Mouse (Mus musculus): Measurements from ENCODE around the gene Fntb. TPM values are rescaled to one million over a fixed set of nuclear protein-coding genes. Genes with fewer than 3 reads are reported as not detected.
"Not testable (repeated sequence)": the region's sequence is repeated elsewhere in the genome, so short reads cannot be mapped to it uniquely, and the experiment has no call there.

Fntb gene
- total RNA-seq, 2 experiments from 2014 or later, result 8.8 to 17.4 TPM

DNA sequence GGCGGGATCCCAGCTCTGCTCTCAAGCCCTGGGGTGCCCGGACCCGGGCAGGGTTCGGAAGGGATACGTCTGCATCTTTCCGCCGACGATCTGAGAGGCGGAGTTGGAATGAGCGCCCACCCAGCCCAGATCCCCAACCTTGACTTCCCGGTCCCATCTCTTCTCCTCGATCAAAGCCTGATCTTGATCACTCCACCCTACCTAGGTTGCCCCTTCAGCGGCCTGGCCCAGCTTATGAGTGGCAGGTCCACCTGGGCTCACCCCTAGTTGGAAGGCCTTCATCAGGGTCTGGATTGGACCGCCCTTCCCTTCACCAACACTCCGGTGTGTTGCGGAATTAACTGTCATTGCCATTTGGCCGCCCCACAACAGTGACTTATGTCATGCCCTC, 57.3 kb downstream of the Fntb start, which contains the start of gene Rab15:
Gene Rab15 (minus strand): TSS at position 258 of the 391 bp plus-strand sequence.
- ATAC-seq (replicated peaks; ENCODE audit: poor library complexity, severe bottlenecking), result no peak

DNA sequence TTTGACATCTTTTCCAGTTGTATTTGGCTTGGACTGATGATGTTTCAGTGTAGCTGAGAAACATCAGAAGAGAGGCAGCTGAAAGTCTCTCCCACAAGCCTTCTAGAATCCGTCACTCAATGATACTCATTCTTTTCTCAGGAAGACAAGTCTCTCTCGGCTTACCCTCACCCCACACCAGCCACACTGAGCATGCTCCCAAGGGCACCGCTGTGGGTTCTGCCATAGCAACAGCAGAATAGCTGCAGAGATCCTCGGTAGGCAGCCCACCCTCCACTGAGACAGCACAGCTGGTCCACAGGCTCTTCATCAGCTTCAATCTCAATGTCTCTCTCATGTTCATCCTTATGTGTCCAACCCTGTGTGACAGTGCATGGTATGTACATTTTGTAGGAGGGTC, 59.9 kb downstream of the Fntb start:
- ATAC-seq (replicated peaks; ENCODE audit: poor library complexity, severe bottlenecking), result no peak

DNA sequence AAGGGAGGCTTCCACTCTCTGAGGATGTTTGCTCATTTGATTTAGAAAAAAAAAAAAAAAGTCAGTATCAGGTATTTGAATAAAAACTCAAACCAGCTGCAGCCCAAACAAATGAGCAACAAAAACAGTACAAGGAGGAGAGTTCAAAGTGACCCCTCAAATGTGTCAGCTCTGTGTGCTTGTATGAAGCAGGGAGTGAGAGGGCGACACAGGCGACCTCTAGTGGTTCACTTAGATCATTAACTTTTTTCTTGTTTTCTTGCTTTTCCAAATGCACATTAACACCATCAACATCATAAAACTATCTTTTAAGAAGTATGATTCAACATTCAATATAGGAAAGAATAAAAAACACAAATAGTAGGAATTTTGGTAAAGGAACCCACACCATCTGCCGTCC, 67.3 kb downstream of the Fntb start:
- ATAC-seq (replicated peaks; ENCODE audit: poor library complexity, severe bottlenecking), result no peak

DNA sequence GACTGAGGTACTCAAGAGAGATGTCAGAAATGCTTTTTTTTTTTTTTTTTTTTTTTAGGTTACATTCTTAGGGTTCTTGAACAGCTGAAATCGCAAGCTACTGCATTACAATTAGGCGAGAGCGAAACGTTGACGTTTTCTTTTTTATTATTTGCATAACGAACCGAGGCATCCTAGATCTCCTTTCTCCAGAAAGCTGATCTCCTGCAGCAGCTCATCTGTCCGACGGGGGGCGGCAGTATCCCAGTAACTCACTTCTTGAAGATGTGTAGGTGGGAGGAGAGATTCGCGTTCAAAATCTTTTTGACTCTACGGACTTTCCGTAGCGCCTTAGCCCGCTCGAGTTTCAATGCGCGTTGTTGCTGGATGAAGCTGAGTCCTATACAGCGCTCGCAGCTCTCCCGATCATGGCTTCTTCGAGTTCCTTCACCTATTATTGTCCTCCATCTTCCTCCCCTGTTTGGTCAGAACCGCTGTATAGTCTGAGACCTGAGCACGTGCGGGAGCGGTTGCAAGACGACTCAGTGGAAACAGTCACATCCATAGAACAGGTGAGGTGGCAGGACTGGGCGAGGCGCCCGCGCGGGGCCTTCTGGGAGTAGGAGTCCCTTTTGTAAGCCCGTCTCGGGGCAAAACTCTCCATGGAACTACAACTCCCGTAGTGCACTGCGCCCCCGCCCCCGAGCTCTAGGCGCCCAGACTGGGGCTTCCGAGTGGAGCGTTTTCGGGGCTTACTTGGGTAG, 71.9 kb downstream of the Fntb start:
- ATAC-seq (replicated peaks; ENCODE audit: poor library complexity, severe bottlenecking), result peak; percentile 95

DNA sequence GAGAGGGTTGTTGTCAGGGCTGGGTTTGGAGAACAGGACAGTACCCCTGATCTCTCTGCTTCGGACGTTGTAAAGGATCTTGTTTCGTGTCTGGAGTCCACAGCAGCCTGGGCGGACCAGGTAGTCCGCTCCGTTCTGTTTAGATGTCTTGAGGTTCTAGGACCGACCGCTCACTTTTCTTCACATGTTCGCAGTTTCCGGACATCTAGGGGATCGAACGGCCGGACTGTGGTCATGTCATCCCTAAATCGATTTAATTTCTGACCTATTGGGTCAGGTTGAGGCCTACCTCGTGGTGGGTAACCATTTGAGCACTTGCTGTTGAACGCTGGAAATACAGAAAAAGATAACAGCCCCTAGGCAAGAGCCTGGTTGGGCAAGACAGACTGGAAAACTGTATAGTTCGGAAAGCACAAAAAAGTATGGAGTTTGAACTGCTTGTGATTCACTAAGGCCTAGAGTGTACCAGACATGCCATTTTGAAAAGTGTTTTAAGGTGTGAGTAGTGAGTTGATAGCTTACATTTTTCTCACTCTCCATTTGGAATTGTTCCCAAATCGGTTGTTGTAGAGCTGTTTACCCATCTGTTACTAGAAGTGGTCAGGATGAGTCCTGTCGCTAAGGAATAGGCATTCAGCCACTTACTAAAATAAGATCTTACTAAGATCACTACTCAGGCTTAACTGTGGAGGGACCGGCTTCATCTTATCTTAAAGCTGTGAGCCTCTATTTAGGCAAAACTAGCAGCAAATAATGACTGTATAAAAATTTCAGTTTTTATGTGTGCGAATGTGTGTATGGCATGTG, 72.7 kb downstream of the Fntb start:
- no peak; the same call in 1 of the 2 replicates for ATAC-seq (replicated peaks; ENCODE audit: poor library complexity, severe bottlenecking)

DNA sequence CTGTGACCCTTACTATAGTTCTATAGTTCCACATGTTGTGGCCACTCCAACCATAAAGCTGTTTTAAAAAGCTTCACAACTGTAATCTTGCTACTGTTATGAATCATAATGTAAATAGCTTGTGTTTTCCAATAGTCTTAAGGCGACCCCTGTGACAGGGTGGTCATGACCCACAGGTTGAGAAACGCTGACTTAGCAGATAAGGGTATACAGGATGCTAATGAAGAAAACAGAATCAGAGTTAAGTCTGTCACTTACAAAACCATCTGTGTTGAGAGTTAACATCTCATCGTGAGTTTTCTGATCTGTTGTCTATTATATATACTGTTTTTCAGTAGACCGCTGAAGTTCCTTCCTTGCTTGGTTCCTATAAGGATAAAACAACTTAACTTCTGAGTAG, 73.9 kb downstream of the Fntb start:
- no peak for ATAC-seq (replicated peaks; ENCODE audit: poor library complexity, severe bottlenecking)

DNA sequence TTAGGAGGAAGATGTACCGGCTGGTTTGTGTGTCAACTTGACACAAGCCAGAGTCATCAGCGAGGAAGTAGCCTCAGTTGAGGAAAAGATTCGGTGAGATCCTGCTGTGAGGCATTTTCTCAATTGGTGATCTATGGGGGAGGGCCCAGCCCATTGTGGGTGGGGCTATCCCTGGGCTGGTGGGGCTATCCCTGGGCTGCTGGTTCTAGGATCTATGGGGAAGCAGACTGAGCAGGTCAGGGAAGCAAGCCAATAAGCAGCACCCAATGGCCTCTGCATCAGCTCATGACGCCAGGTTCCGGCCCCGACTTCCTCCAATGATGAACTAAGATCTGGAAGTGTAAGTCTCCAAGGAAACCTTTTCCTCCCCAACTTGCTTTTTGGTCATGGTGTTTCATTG, 74.7 kb downstream of the Fntb start:
- no peak for ATAC-seq (replicated peaks; ENCODE audit: poor library complexity, severe bottlenecking)

DNA sequence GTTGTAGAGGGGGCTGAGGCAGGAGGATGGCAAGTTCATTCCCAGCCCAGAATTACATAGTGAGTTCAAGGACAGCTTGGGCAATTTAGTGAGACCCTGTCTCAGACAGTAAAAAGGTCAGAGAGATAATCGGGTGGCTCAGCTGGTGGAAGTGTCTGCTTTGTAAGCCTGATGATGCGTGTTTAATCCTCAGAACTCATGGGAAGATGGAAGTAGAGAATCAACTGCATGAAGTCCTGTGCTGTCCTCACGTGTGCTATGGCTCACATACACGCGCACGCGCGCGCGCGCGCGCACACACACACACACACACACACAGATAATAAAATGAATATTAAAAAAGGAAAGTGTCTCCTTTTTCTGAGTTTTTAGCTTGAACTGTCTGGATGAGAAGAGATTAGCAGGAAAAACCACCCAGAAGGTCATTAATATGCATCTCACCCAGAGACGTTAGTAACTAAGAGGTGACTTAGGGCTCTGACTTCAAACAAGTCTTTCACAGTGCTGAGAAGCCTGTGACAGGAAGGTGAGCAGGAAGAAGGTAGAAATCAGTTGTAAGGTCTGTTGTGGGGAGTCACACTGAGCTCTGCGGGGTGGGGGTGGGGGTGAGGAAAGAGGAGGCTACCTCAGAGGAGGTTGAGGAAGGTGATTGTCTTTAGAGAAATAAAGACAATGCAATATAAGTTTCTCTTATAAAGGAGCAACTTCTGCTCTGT, 79.1 kb downstream of the Fntb start:
- ATAC-seq (replicated peaks; ENCODE audit: poor library complexity, severe bottlenecking), result no peak

DNA sequence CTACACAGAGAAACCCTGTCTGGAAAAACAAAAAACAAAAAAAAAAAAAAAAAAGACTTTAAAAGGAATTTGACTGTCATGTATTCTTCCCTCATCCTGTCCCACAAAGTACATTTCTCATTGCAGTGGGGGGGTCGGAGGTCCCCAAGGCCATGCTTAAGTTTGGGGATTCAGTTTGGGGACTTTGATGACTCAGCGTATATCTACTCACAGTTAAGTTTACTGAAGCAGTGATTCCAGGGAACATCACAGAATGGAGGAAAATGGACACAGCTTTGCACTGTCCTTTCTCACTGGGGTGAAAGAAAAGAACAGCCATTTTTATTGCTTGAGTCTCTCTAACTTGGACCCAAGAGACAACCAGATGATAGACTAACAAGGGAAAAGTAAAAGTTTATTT, 87.0 kb downstream of the Fntb start:
- ATAC-seq (replicated peaks; ENCODE audit: poor library complexity, severe bottlenecking), result no peak

DNA sequence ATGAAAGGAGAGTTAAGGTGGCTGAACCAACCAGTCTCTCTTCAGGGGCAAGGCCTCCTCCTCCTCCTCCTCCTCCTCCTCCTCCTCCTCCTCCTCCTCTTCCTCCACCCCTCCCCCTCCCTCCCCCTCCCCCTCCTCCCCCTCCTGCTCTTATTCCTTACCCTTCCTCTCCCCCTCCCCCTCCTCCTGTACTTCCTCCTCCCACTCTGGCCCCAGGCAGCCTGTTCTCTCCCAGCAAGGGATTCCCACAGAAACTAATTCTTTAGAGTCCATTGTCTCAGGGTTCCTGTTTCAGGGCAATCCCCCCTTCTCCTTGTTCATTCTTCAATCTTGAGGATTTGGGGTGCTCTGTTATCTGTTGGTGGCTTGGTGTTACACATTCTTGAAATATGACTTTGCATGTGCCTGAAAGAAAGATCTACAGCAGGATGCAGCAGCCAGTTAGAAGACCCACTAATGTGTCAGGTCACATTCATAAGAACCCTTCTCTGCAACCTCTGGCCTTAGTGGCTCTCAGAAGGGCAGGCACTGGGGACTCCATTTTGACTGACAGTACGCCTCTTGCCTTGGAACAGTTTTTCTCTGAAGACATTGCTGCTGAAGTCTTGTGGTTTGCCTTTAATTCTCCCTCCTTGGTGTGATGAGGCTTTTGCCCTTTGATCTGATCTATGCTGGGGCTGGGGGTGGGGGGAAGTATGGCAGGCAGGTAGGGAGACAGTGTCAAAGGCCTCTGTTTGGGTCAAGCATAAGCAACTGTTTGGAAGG, 88.2 kb downstream of the Fntb start:
- ATAC-seq (replicated peaks; ENCODE audit: poor library complexity, severe bottlenecking), result 0 out of 2 replicates have a peak, but pooled peaks have one; percentile 9

DNA sequence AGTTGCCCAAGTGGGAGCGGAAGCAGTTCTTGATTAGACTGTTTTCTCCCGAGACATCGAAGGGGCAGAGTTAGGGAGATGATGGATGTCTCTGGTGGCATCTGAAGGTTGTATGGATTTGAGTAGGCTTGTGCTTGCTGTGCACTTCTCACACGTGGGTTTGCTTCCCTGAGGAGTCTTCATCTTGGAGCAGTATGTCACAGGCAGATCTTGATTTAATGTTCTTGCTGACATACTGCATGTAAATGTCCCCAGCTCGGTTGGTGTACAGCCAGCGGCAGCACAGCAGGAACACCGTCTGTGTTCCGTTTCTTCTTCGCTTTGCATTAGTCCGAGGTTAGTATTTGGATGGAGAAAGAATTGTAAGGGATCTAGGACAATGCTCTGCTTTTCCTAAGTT, 91.7 kb downstream of the Fntb start:
- no peak for ATAC-seq (replicated peaks; ENCODE audit: poor library complexity, severe bottlenecking)

DNA sequence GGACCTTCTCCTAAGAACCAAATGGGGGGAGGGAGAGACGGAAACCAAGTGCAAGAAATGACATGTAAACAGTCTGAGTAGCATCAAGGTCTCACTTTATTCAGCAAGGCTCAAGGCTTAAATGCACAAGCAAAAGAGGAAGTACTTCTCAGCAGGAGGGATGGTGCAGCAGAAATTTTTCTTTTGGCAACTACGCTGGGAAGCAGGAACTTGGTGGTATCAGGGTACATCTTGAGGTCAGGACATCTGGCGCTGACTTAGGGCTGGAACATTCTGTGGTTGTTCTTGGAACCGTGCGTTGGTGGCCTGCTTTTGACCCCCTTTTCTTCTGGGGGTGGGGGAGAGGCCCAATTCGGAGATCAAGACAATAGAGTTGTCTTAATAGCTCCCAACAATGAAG, 93.4 kb downstream of the Fntb start:
- not testable (repeated sequence) for ATAC-seq (replicated peaks; ENCODE audit: poor library complexity, severe bottlenecking)

DNA sequence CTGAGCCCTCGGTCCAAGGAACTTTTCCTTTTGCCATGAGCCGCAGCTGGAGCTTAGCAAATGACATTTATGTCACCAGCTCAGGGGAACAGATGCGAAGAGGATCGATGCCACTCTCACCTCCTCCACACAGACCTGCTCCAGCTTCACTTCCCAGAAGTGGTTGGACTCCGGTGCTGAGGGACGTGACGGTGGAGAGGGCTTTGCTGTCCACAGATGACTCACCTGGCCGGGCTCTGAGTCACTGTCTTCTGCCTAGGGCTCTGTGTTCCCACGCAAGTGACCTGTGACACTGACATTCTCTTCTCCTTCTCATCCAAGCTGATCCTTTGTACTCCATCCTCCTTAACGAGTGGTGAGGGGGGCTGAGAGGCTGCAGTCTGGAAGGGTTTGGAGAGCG, 98.3 kb downstream of the Fntb start:
- no peak for ATAC-seq (replicated peaks; ENCODE audit: poor library complexity, severe bottlenecking)

DNA sequence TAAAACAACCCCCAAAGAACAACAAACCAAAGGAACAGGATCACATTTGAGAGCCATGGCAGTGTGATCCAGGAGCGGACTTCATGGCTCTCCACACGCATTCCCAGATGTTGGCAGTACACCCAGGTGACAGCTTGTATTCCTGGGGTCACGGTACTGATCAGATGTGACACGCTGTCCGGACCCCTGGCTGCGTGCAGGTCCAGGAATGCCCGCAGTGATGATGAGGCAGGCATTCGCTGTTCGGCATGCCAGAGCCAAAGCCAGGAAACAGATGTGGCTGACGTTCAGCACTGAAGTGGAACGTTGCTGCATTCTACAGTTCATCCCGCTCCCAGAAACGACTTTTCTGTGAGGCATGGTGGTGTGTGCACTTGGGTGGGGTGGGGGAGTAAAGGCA, 99.9 kb downstream of the Fntb start:
- no peak for ATAC-seq (replicated peaks; ENCODE audit: poor library complexity, severe bottlenecking)

DNA sequence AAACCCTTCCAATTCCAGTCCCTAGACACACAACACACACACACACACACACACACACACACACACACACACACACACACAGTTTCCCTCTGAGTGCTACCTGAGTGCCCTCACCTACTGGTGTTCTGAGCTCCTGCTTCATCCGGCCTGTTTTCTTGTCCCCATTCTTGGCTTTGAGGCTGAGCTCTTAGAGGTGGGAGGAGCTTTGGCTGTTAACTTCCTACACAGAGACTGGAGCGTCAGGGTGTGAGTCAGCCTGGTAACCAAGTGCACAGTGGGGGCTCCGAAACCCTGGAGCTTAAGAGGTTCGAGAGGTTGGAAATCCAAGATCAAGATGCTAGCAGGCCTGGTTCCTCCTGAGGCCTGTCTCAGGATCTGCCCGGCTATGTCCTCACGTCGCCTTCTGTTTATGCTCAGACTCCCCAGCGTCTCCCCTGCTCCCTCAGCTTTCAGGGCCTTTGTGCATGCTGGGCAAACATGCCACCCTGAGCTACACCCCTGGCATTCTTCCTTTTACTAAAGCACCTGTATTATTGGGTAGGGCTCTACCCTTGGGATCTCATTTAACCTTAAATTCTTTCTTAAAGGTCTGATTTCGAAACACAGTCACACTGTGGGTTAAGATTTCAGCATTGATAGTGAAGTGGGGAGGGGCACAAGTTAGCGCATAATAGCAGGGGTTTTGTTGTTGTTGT, 102.3 kb downstream of the Fntb start:
- peak; percentile 35 for ATAC-seq (replicated peaks; ENCODE audit: poor library complexity, severe bottlenecking)

DNA sequence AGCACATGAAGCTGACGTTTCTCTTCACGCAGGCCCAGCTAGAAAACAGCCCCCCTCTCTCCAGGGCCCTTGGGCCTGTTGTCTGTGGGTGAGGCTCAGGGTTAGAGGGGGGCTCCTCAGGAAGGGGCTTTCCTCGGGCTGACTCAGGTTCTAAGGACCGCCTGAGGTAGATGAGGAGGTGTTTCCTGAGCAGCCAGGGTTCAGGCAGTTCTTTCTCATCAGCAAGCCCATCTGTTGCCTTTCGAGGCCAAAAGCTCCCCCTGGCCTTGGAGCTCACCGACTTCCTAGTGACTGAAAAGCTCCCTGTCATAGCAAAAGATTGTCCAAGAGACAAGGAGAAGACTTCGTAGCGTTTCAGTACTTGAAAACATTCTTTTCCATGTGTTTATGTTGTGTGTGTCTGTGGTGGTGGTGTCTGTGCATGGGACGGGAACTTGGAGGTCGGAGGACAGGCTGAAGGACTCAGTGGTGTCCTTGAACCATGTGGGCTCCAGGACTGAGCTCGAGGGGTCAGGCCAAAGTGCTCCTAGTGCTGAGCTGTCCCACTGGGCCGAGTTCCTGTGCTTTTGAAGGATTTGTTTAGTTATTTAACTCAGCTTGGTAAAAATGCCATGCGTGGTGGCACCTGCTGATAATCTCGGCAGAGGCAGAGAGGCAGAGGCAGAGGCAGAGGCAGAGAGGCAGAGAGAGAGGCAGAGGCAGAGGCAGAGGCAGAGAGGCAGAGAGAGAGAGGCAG, 103.2 kb downstream of the Fntb start:
- ATAC-seq (replicated peaks; ENCODE audit: poor library complexity, severe bottlenecking), result no peak

DNA sequence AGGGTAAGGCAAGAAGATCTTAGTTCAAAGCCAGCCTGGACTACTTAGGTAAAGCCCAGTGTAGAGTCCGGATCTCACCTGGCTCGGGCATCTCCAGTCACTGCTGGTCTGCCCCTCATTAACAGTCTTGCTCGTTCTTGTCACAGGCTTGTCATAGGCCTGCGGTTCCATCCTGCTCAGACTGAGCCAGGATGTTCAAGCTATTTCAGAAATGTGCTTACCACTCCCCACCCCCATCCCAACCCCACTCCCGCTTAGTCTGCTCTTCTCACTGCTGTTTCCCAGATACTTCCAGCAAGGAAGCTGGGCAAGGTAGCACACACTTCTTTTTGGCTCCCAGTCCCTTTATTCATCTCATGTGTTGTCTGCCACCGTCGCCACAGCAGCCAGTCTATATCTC, 104.2 kb downstream of the Fntb start:
- no peak for ATAC-seq (replicated peaks; ENCODE audit: poor library complexity, severe bottlenecking)

DNA sequence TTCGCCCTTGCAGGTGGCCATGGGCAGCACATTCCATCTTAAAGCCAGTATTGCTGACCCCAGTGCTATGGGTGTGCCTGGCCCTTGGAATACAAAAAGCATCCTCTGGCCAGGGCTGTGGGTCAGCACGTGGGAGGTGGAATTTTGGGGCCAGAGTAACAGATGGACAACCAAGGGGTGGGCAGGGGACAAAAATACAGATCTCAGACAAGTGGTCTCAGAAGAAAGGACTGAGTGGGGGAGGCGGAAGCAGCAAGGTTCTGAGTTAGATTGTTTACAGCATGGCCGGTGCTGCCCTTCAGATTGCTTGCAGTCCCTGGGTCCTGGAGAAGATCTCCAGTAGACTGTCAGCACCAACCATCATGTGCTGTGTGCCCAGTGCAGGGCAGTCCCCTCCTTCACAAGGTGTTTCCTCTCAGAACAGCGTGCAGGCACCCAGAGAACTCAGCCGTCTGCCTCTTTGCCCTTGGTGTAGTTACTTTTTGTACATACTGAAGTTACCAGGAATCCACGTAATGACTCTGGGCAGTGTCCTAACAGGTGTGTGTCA, 107.5 kb downstream of the Fntb start:
- ATAC-seq (replicated peaks; ENCODE audit: poor library complexity, severe bottlenecking), result no peak

DNA sequence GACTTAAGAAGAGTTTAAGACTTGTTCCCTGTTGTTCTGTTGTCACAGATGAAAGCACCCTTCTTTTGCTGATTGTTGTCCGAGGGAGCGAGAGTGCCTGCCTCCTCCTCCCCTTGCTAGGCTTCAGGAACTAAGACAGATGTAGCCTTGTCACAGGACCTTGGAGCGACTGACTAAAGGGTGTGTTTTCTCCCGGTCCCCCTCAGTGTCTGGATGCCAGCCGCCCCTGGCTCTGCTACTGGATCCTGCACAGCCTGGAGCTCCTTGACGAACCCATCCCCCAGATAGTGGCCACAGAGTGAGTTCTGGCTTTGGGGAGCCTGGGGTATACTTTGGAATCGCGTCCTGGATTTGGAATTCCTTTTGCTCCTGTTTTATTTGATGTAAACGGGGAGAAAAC, 109.4 kb downstream of the Fntb start:
- no peak for ATAC-seq (replicated peaks; ENCODE audit: poor library complexity, severe bottlenecking)

All from granulocyte monocyte progenitor cell, adult 5-6 weeks (primary cell).